Mouse (Mus musculus): Measurements from ENCODE around the gene Omt2b. TPM values are rescaled to one million over a fixed set of nuclear protein-coding genes. Genes with fewer than 3 reads are reported as not detected.

The Omt2b gene
- total RNA-seq, 2 experiments from 2014 or later, result not detected

Other genes starting within 250 kb of the Omt2b start
- gene Fbxo9, start 218.5 kb upstream of the Omt2b start, total RNA-seq (2021), result 10 to 100 TPM; 90.2 to 92.4 TPM
- gene Ick, start 218.4 kb upstream of the Omt2b start, total RNA-seq (2021), result 10 to 100 TPM; 21.3 to 22.2 TPM
- 10 to 100 TPM; 43.1 to 51.3 TPM for gene Gsta4, start 144.8 kb upstream of the Omt2b start, total RNA-seq (2021)
- not detected for gene Gsta1, start 96.9 kb upstream of the Omt2b start, total RNA-seq (2021)
- gene Gm3776, start 70.5 kb upstream of the Omt2b start, total RNA-seq (2021), result not detected
- gene Gm10639, start 37.7 kb upstream of the Omt2b start, total RNA-seq (2021), result not detected
- not detected for gene Omt2a, start 12.8 kb upstream of the Omt2b start, total RNA-seq (2021)
- not detected for gene Gsta2, start 28.2 kb downstream of the Omt2b start, total RNA-seq (2021)
- gene Dppa5a, start 40.6 kb downstream of the Omt2b start, total RNA-seq (2021), result not detected
- gene Ooep, start 51.1 kb downstream of the Omt2b start, total RNA-seq (2021), result not detected
- not detected for gene Ddx43, start 68.2 kb downstream of the Omt2b start, total RNA-seq (2021)
- under 1 TPM; 0.58 to 0.77 TPM for gene Cgas, start 115.6 kb downstream of the Omt2b start, total RNA-seq (2021)
- 10 to 100 TPM; 24.3 to 26.3 TPM for gene Mto1, start 120.6 kb downstream of the Omt2b start, total RNA-seq (2021)
- 1 to 10 TPM; 1.1 TPM for gene Gm17324, start 121.2 kb downstream of the Omt2b start, total RNA-seq (2021)
- 1,000 to 10,000 TPM; 2,932 to 3,031 TPM for gene Eef1a1, start 161.6 kb downstream of the Omt2b start, total RNA-seq (2021)